Mouse (Mus musculus) heart, postnatal 0 days (tissue): Measurements from ENCODE around the gene Pfdn6. TPM values are rescaled to one million over a fixed set of nuclear protein-coding genes. Genes with fewer than 3 reads are reported as not detected.

ENCODE experiments used
- ATAC-seq: fragments of 200-750 bp; cut with Nextera tagmentation; 2 replicates; pipeline ENCODE4 v1.8.0; 2017; ENCODE audit warnings: low read depth, moderate number of reproducible peaks, moderate library complexity; ENCODE audit not compliant: insufficient read depth
- DNase-seq: peaks from one replicate; pipeline ENCODE4 v3.0.0-alpha.2; 2016; ENCODE audit warnings: low spot score
- H3K27ac ChIP-seq: fragments of 300-500 bp; sonication (generic); 2 replicates; pipeline ENCODE4 v1.5.1; 2014; ENCODE audit warnings: low read depth, mild to moderate bottlenecking
- H3K27me3 ChIP-seq: fragments of 300-500 bp; sonication (generic); 2 replicates; pipeline ENCODE4 v1.6.1; 2014; ENCODE audit warnings: low read length, mixed read lengths; ENCODE audit not compliant: control insufficient read depth, insufficient read depth
- H3K36me3 ChIP-seq: fragments of 300-500 bp; sonication (generic); replicated peaks from 2 replicates; pipeline ENCODE4 v1.6.1; 2014; ENCODE audit warnings: low read length, mixed read lengths; ENCODE audit not compliant: control insufficient read depth, insufficient read depth
- H3K4me1 ChIP-seq: fragments of 300-500 bp; sonication (generic); 2 replicates; pipeline ENCODE4 v1.6.1; 2014; ENCODE audit warnings: antibody characterized with exemption; ENCODE audit not compliant: control insufficient read depth, insufficient read depth
- H3K4me2 ChIP-seq: fragments of 300-500 bp; sonication (generic); 2 replicates; pipeline ENCODE4 v1.6.1; 2014; ENCODE audit warnings: low read depth, mild to moderate bottlenecking, low read length, moderate library complexity
- H3K4me3 ChIP-seq: fragments of 300-500 bp; sonication (generic); 2 replicates; pipeline ENCODE4 v1.5.1; 2014; ENCODE audit warnings: low read depth, low read length
- H3K9ac ChIP-seq: fragments of 300-500 bp; sonication (generic); replicated peaks from 2 replicates; pipeline ENCODE4 v1.6.1; 2014; ENCODE audit warnings: low read depth, low read length, mixed read lengths
- H3K9me3 ChIP-seq: fragments of 300-500 bp; sonication (generic); replicated peaks from 2 replicates; pipeline ENCODE4 v1.6.1; 2016; ENCODE audit warnings: low read length; ENCODE audit not compliant: control insufficient read depth
- CTCF ChIP-seq: IDR thresholded peaks from 2 replicates; pipeline ENCODE4 v1.5.1; 2016; ENCODE audit warnings: antibody characterized with exemption, control low read depth, low read depth
- EP300 ChIP-seq: IDR thresholded peaks from 2 replicates; pipeline ENCODE4 v1.6.1; 2016; ENCODE audit warnings: antibody characterized with exemption, low read depth
- WGBS: fragments of 180-500 bp; shearing (Covaris S2); extraction: QIAGEN DNeasy Blood & Tissue Kit; methylation state at CpG from one replicate; pipeline ENCODE4 v1.1.7; 2014; 5-methylcytosine and 5-hydroxymethylcytosine counted together
- polyA plus RNA-seq: library from polyadenylated mRNA; unstranded; fragments of >200 nt; fragmentation: Nextera tagmentation; extraction: Ambion mirVana; gene quantifications from 2 replicates; pipeline ENCODE4 v1.2.1, GENCODE M21; 2015
- total RNA-seq: library from RNA; depleted of rRNA; stranded (reverse); fragments of >200 nt; gene quantifications from 2 replicates; pipeline ENCODE4 v1.2.3, GENCODE M21; 2014; ENCODE audit warnings: low replicate concordance

The Pfdn6 gene
- total and polyA plus RNA-seq, 2 experiments from 2014 or later = 77.4 to 123 TPM

DNA sequence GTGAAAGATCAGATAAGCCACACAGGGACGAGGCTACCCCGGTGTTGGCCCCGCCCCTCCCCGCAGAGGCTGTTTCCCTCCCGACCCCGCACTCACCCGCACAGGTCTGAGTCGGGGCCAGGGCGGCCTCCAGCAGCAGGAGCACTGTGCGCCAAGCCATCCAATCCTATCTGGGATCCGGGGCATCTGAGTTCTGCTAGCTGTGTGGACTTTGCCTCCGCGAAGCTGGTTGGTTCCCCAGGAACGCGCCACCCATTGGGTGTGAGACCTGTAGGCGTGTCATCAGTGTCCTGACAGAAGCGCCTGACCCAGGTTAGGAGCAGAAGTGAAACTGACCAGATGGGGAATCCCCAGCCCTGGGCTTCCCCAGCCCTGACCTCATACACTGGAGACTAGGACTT lies 38.5 kb upstream of the Pfdn6 start:
- Histone ChIP-seq H3K9ac (peak overlapping the region; percentile 24; the same call in 1 of the 2 replicates), H3K27ac (no peak overlapping the region), H3K4me3 (peak overlapping the region; percentile 47), H3K4me2 (peak overlapping the region; percentile 69), H3K9me3 (no peaks in the 10 kb centered on the region), H3K36me3 (no peaks in the 10 kb centered on the region), H3K4me1 (peaks cover 17% of the 10 kb centered on the region), H3K27me3 (peaks cover 38% of the 10 kb centered on the region)
- ATAC-seq (peak; percentile 62), DNase-seq (peak; percentile 10)
- WGBS = 2% methylated on average over 17 of the region's 17 CpGs
- no peak for TF ChIP-seq EP300
- no peak for TF ChIP-seq CTCF

DNA sequence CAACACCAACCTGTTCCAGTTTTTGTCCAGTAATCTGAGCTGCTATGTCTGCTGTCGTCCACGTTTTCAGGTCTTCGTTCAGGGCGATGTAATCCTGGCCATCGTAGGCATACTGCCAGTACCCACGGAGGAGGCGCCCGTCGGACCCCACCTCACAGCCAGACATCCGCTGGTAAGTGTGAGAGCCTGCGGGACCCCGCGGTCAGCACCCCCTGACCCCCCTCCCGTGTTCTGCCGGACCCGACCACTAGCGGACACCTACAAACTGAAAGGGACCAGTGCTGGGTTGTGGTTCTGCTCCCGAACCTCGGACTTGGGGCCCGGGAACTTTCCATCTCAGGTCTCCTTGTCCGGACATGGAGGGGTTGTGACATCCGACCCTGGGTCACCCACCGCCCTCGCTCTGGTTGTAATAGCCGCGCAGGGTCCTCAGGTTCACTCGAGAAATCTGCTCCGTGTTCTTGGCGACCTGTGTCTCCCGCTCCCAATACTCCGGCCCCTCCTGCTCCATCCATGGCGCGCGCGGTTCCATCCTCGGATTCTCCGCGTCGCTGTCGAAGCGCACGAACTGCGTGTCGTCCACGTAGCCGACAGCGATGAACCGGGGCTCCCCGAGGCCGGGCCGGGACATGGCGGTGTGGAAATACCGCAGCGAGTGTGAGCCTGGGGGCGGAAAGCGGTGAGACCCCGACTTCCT lies 37.9 kb upstream of the Pfdn6 start:
- Histone ChIP-seq H3K4me3 (peak overlapping the region; percentile 47), H3K4me1 (peaks cover 17% of the 10 kb centered on the region), H3K9me3 (no peaks in the 10 kb centered on the region), H3K27me3 (peaks cover 38% of the 10 kb centered on the region), H3K4me2 (peak overlapping the region; percentile 69), H3K9ac (peak overlapping the region; percentile 24; the same call in 1 of the 2 replicates), H3K36me3 (no peaks in the 10 kb centered on the region), H3K27ac (no peak overlapping the region)
- TF ChIP-seq CTCF = no peak
- no peak for TF ChIP-seq EP300
- no peak for ATAC-seq
- DNase-seq = no peak
- 1% methylated on average over 57 of the region's 57 CpGs for WGBS

DNA sequence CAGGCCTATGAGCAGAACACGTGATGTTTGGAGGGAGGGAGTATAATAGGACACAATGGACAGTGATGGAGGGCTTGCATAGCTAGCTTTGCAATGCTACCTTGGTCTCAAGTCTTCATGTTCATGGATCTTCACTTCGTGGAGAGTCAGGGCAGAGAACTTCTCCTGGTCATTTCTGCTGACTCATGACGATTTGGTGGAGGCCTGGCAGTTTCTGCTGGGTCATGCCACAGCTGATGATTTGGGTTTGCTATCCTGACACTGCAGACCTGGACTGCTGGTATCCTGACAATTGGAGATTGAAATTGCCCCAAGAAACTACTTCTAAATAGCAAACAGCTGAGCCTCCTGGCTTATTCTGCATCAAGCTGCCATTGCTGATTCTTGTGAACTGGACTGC lies 33.4 kb upstream of the Pfdn6 start:
- Histone ChIP-seq H3K27me3 (peaks cover 21% of the 10 kb centered on the region), H3K4me1 (peaks cover 7% of the 10 kb centered on the region; the same call in 1 of the 2 replicates), H3K9me3 (peaks cover 7% of the 10 kb centered on the region; the same call in 1 of the 2 replicates), H3K9ac (no peak overlapping the region), H3K4me2 (no peak overlapping the region), H3K27ac (no peak overlapping the region), H3K36me3 (no peaks in the 10 kb centered on the region), H3K4me3 (no peak overlapping the region)
- TF ChIP-seq EP300 (no peak), CTCF (no peak)
- ATAC-seq (no peak), DNase-seq (no peak)
- 36% methylated on average over 3 of the region's 3 CpGs for WGBS

DNA sequence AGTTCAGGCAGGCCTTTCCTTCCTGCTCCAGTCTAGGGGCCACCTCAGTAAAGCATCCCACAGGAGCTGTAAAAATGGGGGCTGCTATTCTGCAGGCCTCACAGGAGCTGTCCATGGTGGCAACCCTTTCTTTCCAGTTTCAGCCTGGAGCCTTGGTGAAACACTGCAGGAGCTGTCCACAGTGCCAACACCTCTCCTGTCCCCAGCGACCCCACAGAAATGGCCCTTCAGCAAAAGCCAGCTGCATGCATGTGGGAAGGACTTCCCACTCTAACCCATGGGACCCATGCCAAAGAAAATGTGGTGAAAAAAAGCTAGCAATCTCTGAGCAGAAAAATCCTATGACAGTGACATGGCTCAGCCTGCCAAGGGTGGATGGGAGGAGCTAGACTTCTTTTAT lies 32.5 kb upstream of the Pfdn6 start:
- Histone ChIP-seq H3K4me1 (no peaks in the 10 kb centered on the region), H3K9ac (no peak overlapping the region), H3K4me3 (no peak overlapping the region), H3K27ac (no peak overlapping the region), H3K36me3 (no peaks in the 10 kb centered on the region), H3K27me3 (peaks cover 12% of the 10 kb centered on the region), H3K9me3 (peaks cover 7% of the 10 kb centered on the region; the same call in 1 of the 2 replicates), H3K4me2 (no peak overlapping the region)
- no peak for TF ChIP-seq CTCF
- TF ChIP-seq EP300 = no peak
- ATAC-seq (peak; percentile 36; the same call in 1 of the 2 replicates), DNase-seq (peak; percentile 44)
- WGBS = 0% methylated on average over 1 of the region's 1 CpGs

DNA sequence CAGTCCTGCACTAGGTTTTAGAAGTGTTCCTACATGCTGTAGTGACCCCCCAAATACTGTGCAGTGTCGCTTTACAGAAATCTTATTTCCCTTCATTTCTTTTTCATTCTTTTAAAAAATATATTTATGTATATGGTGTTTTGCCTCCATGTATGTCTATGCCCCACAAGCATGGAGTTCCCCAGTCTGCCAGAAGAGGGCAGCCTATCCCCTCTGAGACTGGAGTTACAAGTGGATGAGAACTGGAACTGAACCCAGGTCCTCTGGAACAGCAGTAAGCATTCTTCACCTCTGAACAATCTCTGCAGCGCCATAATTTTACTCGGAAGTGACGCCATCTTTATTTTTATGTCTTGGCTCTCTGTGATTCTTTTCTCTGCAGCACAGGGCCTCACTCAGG lies 29.3 kb upstream of the Pfdn6 start:
- Histone ChIP-seq H3K4me3 (no peak overlapping the region), H3K9me3 (peaks cover 7% of the 10 kb centered on the region; the same call in 1 of the 2 replicates), H3K4me2 (no peak overlapping the region), H3K9ac (no peak overlapping the region), H3K36me3 (peaks cover 13% of the 10 kb centered on the region), H3K4me1 (no peaks in the 10 kb centered on the region), H3K27ac (no peak overlapping the region), H3K27me3 (no peaks in the 10 kb centered on the region)
- DNase-seq (no peak), ATAC-seq (no peak)
- TF ChIP-seq CTCF (0 out of 2 replicates have a peak, but pooled peaks have one; percentile 22), EP300 (no peak)
- WGBS = 75% methylated on average over 4 of the region's 4 CpGs
